Mouse (Mus musculus) retina, adult 2 months (tissue): ENCODE data around the gene Grhl3.

Source experiments
- DNase-seq: peaks from one replicate; pipeline ENCODE4 v3.0.0-alpha.2; 2012; ENCODE audit warnings: low read depth, low spot score

Grhl3 gene

GRCm38 (mm10) chr4:135575365-135576140 is 2.1 kb upstream of the Grhl3 start:
- no peak for DNase-seq

- DNase-seq, result no peak
Measured at GRCm38 (mm10) chr4:135572276-135572675, 1.2 kb downstream of the Grhl3 start.

- DNase-seq, result no peak
Measured at GRCm38 (mm10) chr4:135571037-135571550, 2.3 kb downstream of the Grhl3 start.

GRCm38 (mm10) chr4:135570152-135571036 is 3.0 kb downstream of the Grhl3 start:
- DNase-seq, result no peak

- DNase-seq, result no peak
Measured at GRCm38 (mm10) chr4:135569201-135569600, 4.2 kb downstream of the Grhl3 start.

- no peak for DNase-seq
Measured at GRCm38 (mm10) chr4:135567484-135567883, 5.9 kb downstream of the Grhl3 start.

GRCm38 (mm10) chr4:135567042-135567441 is 6.4 kb downstream of the Grhl3 start:
- no peak for DNase-seq

GRCm38 (mm10) chr4:135565400-135565799 is 8.0 kb downstream of the Grhl3 start:
- no peak for DNase-seq

- DNase-seq, result no peak
Measured at GRCm38 (mm10) chr4:135563794-135564193, 9.6 kb downstream of the Grhl3 start.

GRCm38 (mm10) chr4:135549323-135549722 is 24.1 kb downstream of the Grhl3 start:
- DNase-seq, result no peak

- peak; percentile 39 for DNase-seq
Measured at GRCm38 (mm10) chr4:135548521-135549077, 24.8 kb downstream of the Grhl3 start.

- DNase-seq, result no peak
Measured at GRCm38 (mm10) chr4:135548108-135548507, 25.3 kb downstream of the Grhl3 start.

GRCm38 (mm10) chr4:135547551-135547950 is 25.9 kb downstream of the Grhl3 start:
- no peak for DNase-seq

- DNase-seq, result no peak
Measured at GRCm38 (mm10) chr4:135546793-135547192, 26.6 kb downstream of the Grhl3 start.

- no peak for DNase-seq
Measured at GRCm38 (mm10) chr4:135546008-135546407, 27.4 kb downstream of the Grhl3 start.

GRCm38 (mm10) chr4:135545080-135545511 is 28.3 kb downstream of the Grhl3 start:
- no peak for DNase-seq

- no peak for DNase-seq
Measured at GRCm38 (mm10) chr4:135544284-135544683, 29.1 kb downstream of the Grhl3 start.

GRCm38 (mm10) chr4:135540057-135540456 is 33.4 kb downstream of the Grhl3 start:
- DNase-seq, result no peak

- no peak for DNase-seq
Measured at GRCm38 (mm10) chr4:135539056-135539455, 34.4 kb downstream of the Grhl3 start.

GRCm38 (mm10) chr4:135535021-135535420 is 38.4 kb downstream of the Grhl3 start:
- DNase-seq, result no peak

GRCm38 (mm10) chr4:135533001-135533400 is 40.4 kb downstream of the Grhl3 start:
- no peak for DNase-seq
